Mouse (Mus musculus): ENCODE measurements at regions not wholly inside any gene's neighbourhood (a gene's known extent, or its start where the extent isn't known, plus 50 kb on each side); places are given as distances from the start of the nearest gene placed in this dataset.

DNA sequence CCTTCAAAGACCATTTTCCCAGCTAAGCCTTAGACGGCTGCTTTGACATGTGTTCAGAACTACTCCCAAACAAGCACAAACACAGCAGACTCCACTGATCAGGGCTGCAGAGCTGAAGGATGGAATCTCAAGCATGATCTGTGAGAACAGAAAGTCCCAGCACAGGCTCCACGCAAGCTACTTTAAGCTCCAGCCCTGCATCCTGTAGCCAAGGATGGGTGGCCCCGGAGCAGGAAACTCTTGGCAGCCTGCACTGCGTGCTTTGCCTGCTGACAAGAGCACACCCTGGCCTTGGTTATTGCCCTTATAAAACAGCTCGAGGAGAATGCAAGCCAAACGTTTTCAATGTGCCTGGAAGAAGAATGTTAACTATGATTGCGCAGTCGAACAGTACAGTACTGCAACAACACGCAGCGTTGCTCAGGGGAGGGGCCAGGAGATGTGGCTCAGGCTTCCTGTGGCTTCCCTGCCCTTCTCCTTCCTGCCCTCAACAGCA is 581.5 kb upstream of the Klf4 start:
- TF ChIP-seq MAX (IDR thresholded peaks at IDR 0.05; ENCODE audit: low read depth) = no peak
- no peak for TF ChIP-seq POLR2A (IDR thresholded peaks at IDR 0.05; ENCODE audit: insufficient read length, low read depth)
- no peak for TF ChIP-seq TCF12 (IDR thresholded peaks at IDR 0.05; ENCODE audit: insufficient read depth, poor library complexity, severe bottlenecking)
- TF ChIP-seq POLR2AphosphoS2 (IDR thresholded peaks at IDR 0.05; ENCODE audit: insufficient read length, low read depth) = no peak

Data from myocyte (in vitro differentiated cells).